Mouse (Mus musculus): ENCODE results near the gene 1110017D15Rik.

Gene 1110017D15Rik

DNA sequence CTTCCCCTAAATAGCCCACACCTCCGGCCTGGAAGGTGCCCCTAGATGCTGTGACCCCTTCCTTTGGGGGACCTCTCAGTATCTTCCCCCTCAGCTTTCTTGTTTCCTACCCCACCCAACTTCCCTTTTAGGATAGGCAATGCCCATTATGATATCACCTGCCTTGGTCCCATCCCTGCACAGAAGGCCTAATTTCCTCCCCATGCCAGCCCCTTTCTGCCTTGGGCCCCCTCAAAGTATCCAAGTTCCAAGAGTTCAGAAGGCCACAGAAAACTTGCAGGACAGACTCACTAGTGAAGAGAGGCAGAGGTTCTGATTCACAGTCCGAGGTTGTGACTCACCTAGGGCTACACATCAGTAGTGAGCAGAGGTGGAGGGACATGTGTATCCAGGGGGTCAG is at the start of gene 1110017D15Rik:
1110017D15Rik (minus strand) TSS at position 101 of the 400 bp plus-strand sequence.
- DNase-seq, result no peak

DNA sequence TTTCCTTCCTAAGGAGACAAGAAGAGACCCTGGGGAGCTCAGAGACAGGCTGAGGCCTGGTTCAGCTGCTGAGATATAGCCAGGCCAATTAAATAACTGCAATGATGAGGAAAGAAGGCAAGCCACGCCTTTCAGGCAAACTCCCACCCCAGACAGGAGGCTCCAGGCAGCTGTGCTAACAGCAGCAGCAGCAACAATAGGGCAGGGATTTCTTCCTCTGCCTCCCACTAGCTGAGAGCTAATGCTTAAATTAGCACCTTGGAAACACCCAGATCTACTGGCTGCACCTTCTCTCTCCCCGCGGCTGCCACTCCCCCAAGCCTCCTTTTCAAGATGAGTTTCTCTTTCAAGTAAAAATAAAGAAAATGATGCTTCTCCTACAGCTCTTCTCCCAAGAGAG is 49.0 kb upstream of the 1110017D15Rik start:
- no peak for DNase-seq

- DNase-seq, result no peak
Measured at GRCm38 (mm10) chr4:41563297-41563696, 46.2 kb upstream of the 1110017D15Rik start.

GRCm38 (mm10) chr4:41557092-41557491 is 40.0 kb upstream of the 1110017D15Rik start:
- DNase-seq, result no peak

GRCm38 (mm10) chr4:41556311-41556953 is 39.3 kb upstream of the 1110017D15Rik start:
- no peak for DNase-seq

- DNase-seq, result peak; percentile 44 to 63
Measured at GRCm38 (mm10) chr4:41554994-41555663, 38.0 kb upstream of the 1110017D15Rik start.

DNA sequence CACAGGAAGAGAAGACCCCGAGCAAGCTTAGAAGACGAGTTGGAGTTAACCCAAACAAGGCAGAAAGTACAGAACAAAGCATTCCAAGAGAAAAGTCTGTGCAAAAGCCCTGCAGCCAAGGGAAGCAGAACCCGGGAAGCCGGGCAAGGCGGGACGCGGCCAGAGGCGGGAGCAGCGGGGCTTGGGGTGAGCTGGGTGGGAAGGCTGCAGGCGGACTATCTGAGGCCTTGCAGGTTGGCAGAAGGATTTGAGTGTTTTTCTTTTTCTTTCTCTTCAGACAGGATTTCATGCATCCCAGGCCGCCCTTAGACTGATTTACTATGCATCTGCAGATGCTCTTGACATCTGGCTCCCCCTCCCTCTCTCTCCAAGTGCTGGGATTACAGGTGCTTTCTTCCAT is 36.0 kb upstream of the 1110017D15Rik start:
- no peak for DNase-seq

DNA sequence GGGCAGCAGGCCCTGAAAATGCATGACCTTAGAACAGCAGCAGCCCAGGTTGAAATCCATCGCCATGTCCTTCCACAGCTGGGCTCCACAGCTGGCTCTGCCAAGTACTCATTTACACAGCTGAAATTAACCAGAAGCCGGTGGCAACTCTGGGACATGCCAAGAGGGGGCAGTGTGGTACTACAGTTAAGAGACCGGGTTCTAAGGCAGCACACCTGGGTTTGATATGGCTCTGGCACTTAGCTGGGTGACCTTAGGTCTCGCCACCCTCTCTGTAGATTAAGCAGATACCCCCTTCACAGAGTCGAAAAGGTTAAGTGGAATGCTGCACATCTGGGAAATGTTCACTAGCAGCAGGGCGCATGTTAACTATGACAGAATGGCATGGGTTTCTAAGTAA is 35.4 kb upstream of the 1110017D15Rik start:
- peak; percentile 61 to 74 for DNase-seq

- peak; percentile 59 to 64 for DNase-seq
Measured at GRCm38 (mm10) chr4:41547086-41547485, 30.0 kb upstream of the 1110017D15Rik start.

- peak; percentile 72 to 78 for DNase-seq
Measured at GRCm38 (mm10) chr4:41545985-41546384, 28.9 kb upstream of the 1110017D15Rik start.

DNA sequence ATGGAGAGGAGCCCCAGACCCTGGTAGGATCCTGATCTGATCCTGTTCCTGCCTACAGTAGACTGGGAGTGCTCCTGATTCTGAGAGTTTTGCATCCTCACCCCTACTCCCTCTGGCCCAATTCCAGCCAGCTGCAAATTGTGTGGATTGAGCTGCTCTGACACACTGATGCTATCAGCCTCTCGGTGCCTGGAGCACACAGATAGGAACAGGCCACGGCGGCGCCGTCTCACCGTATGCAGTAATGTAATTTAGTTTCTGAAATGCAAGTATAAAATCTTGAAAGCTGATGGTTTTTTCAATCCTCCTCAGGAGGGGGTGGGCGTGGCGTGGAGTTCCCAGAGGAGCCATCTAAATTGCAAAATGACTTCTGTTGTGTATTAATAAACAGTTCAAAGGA is 25.0 kb upstream of the 1110017D15Rik start:
- no peak for DNase-seq

DNA sequence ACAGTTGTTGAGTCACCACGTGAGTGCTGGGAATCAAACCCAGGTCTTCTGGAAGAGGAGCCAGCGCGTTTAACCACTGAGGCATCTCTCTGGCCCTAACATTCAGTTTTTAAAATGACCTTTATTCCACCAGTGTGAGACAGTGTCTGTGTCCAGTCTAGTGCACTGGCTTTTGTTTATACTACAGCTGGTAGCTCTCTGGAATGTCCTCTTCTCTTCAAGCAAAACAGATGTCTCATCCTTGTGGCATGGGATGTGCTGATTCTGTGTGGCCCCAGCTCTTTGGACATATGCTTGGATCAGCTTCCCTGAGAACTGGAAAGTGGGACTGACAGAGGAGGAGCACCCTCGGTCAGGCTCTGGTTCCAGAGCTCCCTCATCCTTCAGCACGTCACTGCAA is 17.7 kb upstream of the 1110017D15Rik start:
- DNase-seq, result no peak

GRCm38 (mm10) chr4:41532420-41532819 is 15.3 kb upstream of the 1110017D15Rik start:
- DNase-seq, result no peak

GRCm38 (mm10) chr4:41527996-41528395 is 10.9 kb upstream of the 1110017D15Rik start:
- peak; percentile 70 to 85 for DNase-seq

GRCm38 (mm10) chr4:41527076-41527475 is 9.9 kb upstream of the 1110017D15Rik start:
- peak in 1 of 2 experiments; percentile 27 for DNase-seq

- DNase-seq, result no peak
Measured at GRCm38 (mm10) chr4:41526553-41526952, 9.4 kb upstream of the 1110017D15Rik start.

DNA sequence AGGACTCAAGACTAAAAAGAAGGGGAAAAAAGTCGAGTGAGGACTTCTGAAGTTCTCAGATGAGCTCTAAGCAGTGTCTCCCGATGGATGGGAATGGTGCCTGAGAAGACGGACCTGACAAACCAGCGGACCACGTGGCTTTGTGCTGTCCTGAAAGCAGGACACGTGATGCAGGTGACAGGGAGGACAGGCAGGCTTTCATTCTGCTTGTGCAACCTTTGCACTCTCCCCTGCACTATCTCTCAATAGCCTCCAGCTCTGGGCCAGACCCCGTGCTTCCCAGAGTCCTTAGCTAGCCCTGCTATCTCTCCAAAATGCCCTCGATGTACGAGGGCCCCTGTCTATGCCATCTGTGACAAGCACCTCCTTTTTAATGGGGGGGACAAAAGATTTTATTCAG is 7.7 kb upstream of the 1110017D15Rik start:
- DNase-seq, result no peak

DNA sequence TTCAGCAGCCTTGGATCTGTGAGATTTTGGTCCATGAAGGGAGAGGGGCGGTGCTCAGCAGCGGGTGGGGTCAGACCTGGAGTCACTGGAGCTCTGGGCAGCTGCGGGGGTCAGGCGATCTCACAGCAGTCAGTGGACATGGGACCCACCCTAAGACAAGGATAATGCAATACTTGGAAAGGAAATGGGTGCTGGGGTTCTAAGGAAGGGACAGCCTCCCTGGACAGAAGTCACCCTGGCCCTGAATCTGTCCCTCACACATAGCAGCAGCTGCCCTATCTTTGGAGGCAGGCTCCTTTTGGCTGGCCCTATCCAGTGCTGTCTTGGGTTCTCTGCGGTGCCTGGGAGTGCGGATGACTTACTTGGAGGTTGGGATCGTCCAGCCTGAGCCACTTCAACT is 6.7 kb upstream of the 1110017D15Rik start:
- DNase-seq, result no peak

DNA sequence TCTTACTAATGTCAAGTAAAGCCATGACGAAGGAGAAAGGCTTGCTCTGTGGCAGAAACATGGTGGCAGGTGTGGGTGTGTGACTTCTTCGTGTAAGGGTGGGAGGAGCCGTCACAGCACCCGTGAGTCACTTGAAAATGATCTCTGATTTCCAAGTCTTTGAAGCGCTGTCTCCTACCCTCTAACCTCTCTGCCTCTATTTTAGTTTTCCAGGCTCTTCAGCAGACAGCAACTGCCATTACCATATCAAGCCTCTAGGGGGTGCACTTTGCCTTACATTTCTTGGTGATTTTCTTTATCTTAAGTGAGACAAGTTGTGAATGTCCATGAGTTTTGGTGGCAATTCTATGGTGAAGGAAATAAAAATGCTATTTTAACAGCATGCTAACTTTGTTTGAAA is 5.7 kb upstream of the 1110017D15Rik start:
- peak; percentile 48 to 74 for DNase-seq

DNA sequence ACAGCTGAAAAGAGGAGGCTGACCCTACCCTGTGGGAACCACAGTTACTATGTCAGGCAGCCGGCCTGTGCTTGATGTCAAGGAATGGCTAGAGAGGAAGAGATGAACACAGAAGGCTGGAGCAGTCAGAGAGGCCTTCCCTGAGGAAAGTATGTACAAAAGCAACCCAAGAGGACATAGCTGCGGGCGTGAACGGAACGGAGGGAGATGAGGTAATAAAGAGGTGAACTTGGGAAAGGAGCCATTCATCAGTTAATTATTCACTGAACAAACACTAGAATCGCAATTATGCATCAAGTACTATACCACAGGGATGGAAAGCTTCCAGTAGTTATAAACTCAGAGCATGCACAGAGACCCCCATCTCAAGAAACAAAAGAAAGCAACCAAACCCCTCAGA is 5.0 kb upstream of the 1110017D15Rik start:
- DNase-seq, result no peak

- DNase-seq, result no peak
Measured at GRCm38 (mm10) chr4:41520641-41521040, 3.5 kb upstream of the 1110017D15Rik start.

- no peak for DNase-seq
Measured at GRCm38 (mm10) chr4:41519195-41519594, 2.1 kb upstream of the 1110017D15Rik start.

DNA sequence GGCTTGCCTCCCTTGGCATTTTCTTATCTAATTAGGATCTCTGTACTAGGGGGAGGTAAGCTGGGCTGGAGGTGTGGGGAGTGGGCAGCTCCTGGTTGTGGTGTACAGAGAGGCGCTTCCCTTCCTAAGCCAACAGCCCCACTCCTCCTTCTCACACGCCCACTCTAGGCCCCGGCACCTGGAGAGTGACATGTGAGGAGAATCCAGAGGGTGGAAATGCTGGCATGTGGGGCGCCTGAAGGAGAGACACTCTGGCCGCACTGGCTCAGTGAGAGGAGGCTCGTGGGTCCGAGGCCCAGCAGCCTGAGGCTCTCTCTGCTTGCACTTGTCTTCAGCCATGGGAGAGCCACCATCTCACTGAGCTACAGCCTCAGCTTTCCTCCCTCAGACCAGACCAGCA is 1.2 kb upstream of the 1110017D15Rik start:
- no peak for DNase-seq

DNA sequence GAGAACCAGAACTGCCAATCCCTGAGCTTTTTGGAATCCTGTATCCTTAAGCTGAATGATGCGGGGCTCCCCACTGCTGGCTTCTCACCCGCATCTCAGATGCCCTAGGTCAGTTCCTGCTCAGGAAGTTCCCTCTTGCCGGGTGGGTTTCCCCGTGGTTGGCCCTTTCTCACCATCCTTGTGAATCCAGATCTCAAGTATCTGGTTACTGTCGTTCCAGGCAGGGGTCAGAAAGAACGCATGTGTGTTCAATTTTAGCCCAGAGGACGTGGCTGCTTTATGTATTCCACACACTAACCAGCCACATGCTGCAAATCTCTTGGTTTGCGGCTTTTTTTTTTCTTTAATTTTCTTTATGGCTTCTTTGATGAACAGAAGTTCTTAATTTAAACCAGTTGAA is 3.4 kb downstream of the 1110017D15Rik start:
- no peak for DNase-seq

GRCm38 (mm10) chr4:41513309-41513708 is 3.8 kb downstream of the 1110017D15Rik start:
- DNase-seq, result no peak

Data from cerebellum, postnatal 25 days (tissue).